Mouse (Mus musculus) midbrain, embryonic 12.5 days (tissue): ENCODE results near the gene Pbx2. TPM values are rescaled to one million over a fixed set of nuclear protein-coding genes. Genes with fewer than 3 reads are reported as not detected.

ENCODE experiments used
- ATAC-seq: fragments of 200-750 bp; cut with Nextera tagmentation; 2 replicates; pipeline ENCODE4 v1.8.0; 2017; ENCODE audit warnings: low read depth, moderate TSS enrichment, moderate library complexity; ENCODE audit not compliant: low FRiP score
- H3K27ac ChIP-seq: fragments of 300-500 bp; sonication (generic); replicated peaks from 2 replicates; pipeline ENCODE4 v1.5.1; 2016; ENCODE audit warnings: mild to moderate bottlenecking
- H3K27me3 ChIP-seq: fragments of 300-500 bp; sonication (generic); 2 replicates; pipeline ENCODE4 v1.6.1; 2016; ENCODE audit warnings: mild to moderate bottlenecking
- H3K36me3 ChIP-seq: fragments of 300-500 bp; sonication (generic); 2 replicates; pipeline ENCODE4 v1.6.1; 2016
- H3K4me1 ChIP-seq: fragments of 300-500 bp; sonication (generic); 2 replicates; pipeline ENCODE4 v1.6.1; 2016
- H3K4me2 ChIP-seq: fragments of 300-500 bp; sonication (generic); replicated peaks from 2 replicates; pipeline ENCODE4 v1.6.1; 2016; ENCODE audit warnings: mild to moderate bottlenecking, moderate library complexity
- H3K4me3 ChIP-seq: fragments of 300-500 bp; sonication (generic); 2 replicates; pipeline ENCODE4 v1.5.1; 2016; ENCODE audit warnings: mild to moderate bottlenecking
- H3K9ac ChIP-seq: fragments of 300-500 bp; sonication (generic); replicated peaks from 2 replicates; pipeline ENCODE4 v1.6.1; 2016; ENCODE audit warnings: mild to moderate bottlenecking, moderate library complexity
- H3K9me3 ChIP-seq: fragments of 300-500 bp; sonication (generic); 2 replicates; pipeline ENCODE4 v1.6.1; 2016; ENCODE audit warnings: mild to moderate bottlenecking
- WGBS: fragments of 180-500 bp; shearing (Covaris S2); methylation state at CpG from one replicate; pipeline ENCODE4 v1.1.7; 2016; 5-methylcytosine and 5-hydroxymethylcytosine counted together
- polyA plus RNA-seq: library from polyadenylated mRNA; unstranded; fragments of >200 nt; fragmentation: Nextera tagmentation; extraction: Ambion mirVana; gene quantifications from 2 replicates; pipeline ENCODE4 v1.2.1, GENCODE M21; 2016

Gene Pbx2
- polyA plus RNA-seq, 1 experiment from 2014 or later, result 20.8 TPM

GRCm38 (mm10) chr17:34561200-34561599 is 29.9 kb upstream of the Pbx2 start:
- ATAC-seq, result no peak
- Histone ChIP-seq H3K4me2 (no peak overlapping the region), H3K4me1 (peaks cover 5% of the 10 kb centered on the region; the same call in 1 of the 2 replicates), H3K9ac (no peak overlapping the region), H3K4me3 (no peak overlapping the region), H3K9me3 (no peaks in the 10 kb centered on the region), H3K36me3 (no peaks in the 10 kb centered on the region), H3K27ac (0 out of 2 replicates have a peak overlapping the region, but pooled peaks have one; percentile 36), H3K27me3 (peaks cover 10% of the 10 kb centered on the region)
- 43% methylated on average over 8 of the region's 8 CpGs for WGBS

- Histone ChIP-seq H3K4me1 (peaks cover 5% of the 10 kb centered on the region; the same call in 1 of the 2 replicates), H3K27ac (no peak overlapping the region), H3K27me3 (peaks cover 9% of the 10 kb centered on the region; the same call in 1 of the 2 replicates), H3K4me2 (no peak overlapping the region), H3K9ac (no peak overlapping the region), H3K4me3 (no peak overlapping the region), H3K9me3 (no peaks in the 10 kb centered on the region), H3K36me3 (no peaks in the 10 kb centered on the region)
- no peak for ATAC-seq
- WGBS, result 65% methylated on average over 3 of the region's 3 CpGs
Observed at GRCm38 (mm10) chr17:34562595-34562994, 28.5 kb upstream of the Pbx2 start.

GRCm38 (mm10) chr17:34563354-34563753 is 27.7 kb upstream of the Pbx2 start:
- 75% methylated on average over 11 of the region's 11 CpGs for WGBS
- Histone ChIP-seq H3K9me3 (no peaks in the 10 kb centered on the region), H3K4me1 (peaks cover 5% of the 10 kb centered on the region; the same call in 1 of the 2 replicates), H3K36me3 (no peaks in the 10 kb centered on the region), H3K4me3 (no peak overlapping the region), H3K27me3 (peaks cover 9% of the 10 kb centered on the region; the same call in 1 of the 2 replicates), H3K27ac (no peak overlapping the region), H3K4me2 (no peak overlapping the region), H3K9ac (no peak overlapping the region)
- ATAC-seq, result no peak

GRCm38 (mm10) chr17:34564003-34564421 is 27.1 kb upstream of the Pbx2 start, which contains the start of gene Notch4:
TSS of gene Notch4 (plus strand) at chr17:34564268.
- Histone ChIP-seq H3K27ac (no peak within 1 kb of the TSS), H3K4me1 (peaks cover 5% of the 10 kb centered on the region; the same call in 1 of the 2 replicates), H3K9me3 (no peaks in the 10 kb centered on the region), H3K4me3 (no peak within 1 kb of the TSS), H3K9ac (no peak within 1 kb of the TSS), H3K36me3 (no peaks in the 10 kb centered on the region), H3K27me3 (peaks cover 9% of the 10 kb centered on the region; the same call in 1 of the 2 replicates), H3K4me2 (no peak within 1 kb of the TSS)
- ATAC-seq, result no peak
- WGBS, result 12% methylated on average over 6 of the region's 6 CpGs

- no peak overlapping the region for H3K27ac ChIP-seq
- H3K4me1 ChIP-seq, result peaks cover 5% of the 10 kb centered on the region; the same call in 1 of the 2 replicates
- H3K4me2 ChIP-seq, result no peak overlapping the region
- 55% methylated on average over 3 of the region's 3 CpGs for WGBS
- no peaks in the 10 kb centered on the region for H3K36me3 ChIP-seq
- peaks cover 9% of the 10 kb centered on the region; the same call in 1 of the 2 replicates for H3K27me3 ChIP-seq
- no peak overlapping the region for H3K4me3 ChIP-seq
- no peak overlapping the region for H3K9ac ChIP-seq
- no peaks in the 10 kb centered on the region for H3K9me3 ChIP-seq
- no peak for ATAC-seq
Observed at GRCm38 (mm10) chr17:34564796-34565195, 26.3 kb upstream of the Pbx2 start.

- no peak for ATAC-seq
- Histone ChIP-seq H3K9me3 (no peaks in the 10 kb centered on the region), H3K4me2 (no peak overlapping the region), H3K27me3 (peaks cover 9% of the 10 kb centered on the region; the same call in 1 of the 2 replicates), H3K36me3 (no peaks in the 10 kb centered on the region), H3K27ac (no peak overlapping the region), H3K9ac (no peak overlapping the region; the same call in 1 of the 2 replicates), H3K4me1 (peaks cover 5% of the 10 kb centered on the region; the same call in 1 of the 2 replicates), H3K4me3 (no peak overlapping the region)
- 75% methylated on average over 9 of the region's 9 CpGs for WGBS
Observed at GRCm38 (mm10) chr17:34567311-34567710, 23.8 kb upstream of the Pbx2 start.

GRCm38 (mm10) chr17:34568421-34568820 is 22.6 kb upstream of the Pbx2 start:
- 81% methylated on average over 13 of the region's 13 CpGs for WGBS
- H3K9ac ChIP-seq, result no peak overlapping the region
- no peak for ATAC-seq

GRCm38 (mm10) chr17:34569919-34570318 is 21.1 kb upstream of the Pbx2 start:
- 77% methylated on average over 4 of the region's 4 CpGs for WGBS
- H3K9ac ChIP-seq, result no peak overlapping the region
- H3K27ac ChIP-seq, result no peak overlapping the region
- no peak overlapping the region for H3K4me3 ChIP-seq
- no peak overlapping the region for H3K4me2 ChIP-seq
- no peaks in the 10 kb centered on the region for H3K9me3 ChIP-seq
- H3K27me3 ChIP-seq, result peaks cover 9% of the 10 kb centered on the region; the same call in 1 of the 2 replicates
- ATAC-seq, result no peak
- H3K36me3 ChIP-seq, result no peaks in the 10 kb centered on the region
- H3K4me1 ChIP-seq, result no peaks in the 10 kb centered on the region

More at GRCm38 (mm10) chr17:34568421-34568820, 22.6 kb upstream of the Pbx2 start:
- H3K4me1 ChIP-seq, result peaks cover 5% of the 10 kb centered on the region; the same call in 1 of the 2 replicates
- no peak overlapping the region for H3K4me2 ChIP-seq
- no peaks in the 10 kb centered on the region for H3K36me3 ChIP-seq
- H3K27ac ChIP-seq, result no peak overlapping the region
- no peak overlapping the region for H3K4me3 ChIP-seq
- H3K9me3 ChIP-seq, result no peaks in the 10 kb centered on the region
- H3K27me3 ChIP-seq, result peaks cover 9% of the 10 kb centered on the region; the same call in 1 of the 2 replicates

GRCm38 (mm10) chr17:34571875-34572274 is 19.2 kb upstream of the Pbx2 start:
- H3K4me3 ChIP-seq, result no peak overlapping the region
- no peaks in the 10 kb centered on the region for H3K9me3 ChIP-seq
- 12% methylated on average over 5 of the region's 5 CpGs for WGBS
- H3K4me1 ChIP-seq, result no peaks in the 10 kb centered on the region
- H3K27ac ChIP-seq, result no peak overlapping the region
- H3K36me3 ChIP-seq, result no peaks in the 10 kb centered on the region
- ATAC-seq, result no peak
- no peak overlapping the region for H3K4me2 ChIP-seq
- no peak overlapping the region for H3K9ac ChIP-seq
- H3K27me3 ChIP-seq, result peaks cover 3% of the 10 kb centered on the region; the same call in 1 of the 2 replicates

- no peak for ATAC-seq
- H3K9ac ChIP-seq, result no peak overlapping the region
- H3K36me3 ChIP-seq, result no peaks in the 10 kb centered on the region
- H3K27me3 ChIP-seq, result no peaks in the 10 kb centered on the region; the same call in 1 of the 2 replicates
- no peak overlapping the region for H3K4me3 ChIP-seq
- no peaks in the 10 kb centered on the region for H3K4me1 ChIP-seq
- 11% methylated on average over 15 of the region's 15 CpGs for WGBS
- H3K9me3 ChIP-seq, result no peaks in the 10 kb centered on the region
- no peak overlapping the region for H3K4me2 ChIP-seq
- H3K27ac ChIP-seq, result no peak overlapping the region
Observed at GRCm38 (mm10) chr17:34572361-34572760, 18.7 kb upstream of the Pbx2 start.

GRCm38 (mm10) chr17:34576577-34576976 is 14.5 kb upstream of the Pbx2 start:
- Histone ChIP-seq H3K27ac (no peak overlapping the region), H3K4me3 (no peak overlapping the region), H3K27me3 (no peaks in the 10 kb centered on the region), H3K9ac (no peak overlapping the region), H3K4me1 (no peaks in the 10 kb centered on the region), H3K9me3 (no peaks in the 10 kb centered on the region), H3K36me3 (no peaks in the 10 kb centered on the region), H3K4me2 (no peak overlapping the region)
- 80% methylated on average over 5 of the region's 5 CpGs for WGBS
- ATAC-seq, result no peak

GRCm38 (mm10) chr17:34578070-34578469 is 13.0 kb upstream of the Pbx2 start:
- Histone ChIP-seq H3K36me3 (no peaks in the 10 kb centered on the region), H3K9ac (no peak overlapping the region), H3K4me1 (no peaks in the 10 kb centered on the region), H3K4me3 (no peak overlapping the region), H3K4me2 (no peak overlapping the region), H3K27ac (no peak overlapping the region), H3K9me3 (no peaks in the 10 kb centered on the region), H3K27me3 (no peaks in the 10 kb centered on the region)
- ATAC-seq, result no peak
- 83% methylated on average over 3 of the region's 3 CpGs for WGBS

- H3K4me2 ChIP-seq, result no peak overlapping the region
- H3K9ac ChIP-seq, result no peak overlapping the region
- no peak overlapping the region for H3K27ac ChIP-seq
- no peak for ATAC-seq
- H3K4me1 ChIP-seq, result peaks cover 12% of the 10 kb centered on the region
- no peaks in the 10 kb centered on the region for H3K27me3 ChIP-seq
- H3K36me3 ChIP-seq, result no peaks in the 10 kb centered on the region
- 82% methylated on average over 12 of the region's 12 CpGs for WGBS
- H3K9me3 ChIP-seq, result no peaks in the 10 kb centered on the region
- no peak overlapping the region for H3K4me3 ChIP-seq
Observed at GRCm38 (mm10) chr17:34582528-34582927, 8.5 kb upstream of the Pbx2 start.
